Mouse (Mus musculus) hindbrain, embryonic 10.5 days (tissue): ENCODE measurements at regions not wholly inside any gene's neighbourhood (a gene's known extent, or its start where the extent isn't known, plus 50 kb on each side); places are given as distances from the start of the nearest gene placed in this dataset.

Experiments
- DNase-seq: peaks from one replicate; pipeline ENCODE4 v3.0.0-alpha.2; 2017; ENCODE audit warnings: low spot score
- H3K27ac ChIP-seq: fragments of 300-500 bp; sonication (generic); 2 replicates; pipeline ENCODE4 v1.5.1; 2016; ENCODE audit warnings: mild to moderate bottlenecking, moderate library complexity
- H3K27me3 ChIP-seq: fragments of 300-500 bp; sonication (generic); 2 replicates; pipeline ENCODE4 v1.6.1; 2016; ENCODE audit warnings: mild to moderate bottlenecking; ENCODE audit not compliant: poor library complexity, insufficient read depth, severe bottlenecking
- H3K36me3 ChIP-seq: fragments of 300-500 bp; sonication (generic); 2 replicates; pipeline ENCODE4 v1.6.1; 2016; ENCODE audit warnings: mild to moderate bottlenecking, moderate library complexity
- H3K4me1 ChIP-seq: fragments of 300-500 bp; sonication (generic); replicated peaks from 2 replicates; pipeline ENCODE4 v1.6.1; 2016; ENCODE audit warnings: mild to moderate bottlenecking
- H3K4me3 ChIP-seq: fragments of 300-500 bp; sonication (generic); 2 replicates; pipeline ENCODE4 v1.5.1; 2016; ENCODE audit warnings: mild to moderate bottlenecking, moderate library complexity
- H3K9me3 ChIP-seq: fragments of 300-500 bp; sonication (generic); 2 replicates; pipeline ENCODE4 v1.6.1; 2016; ENCODE audit warnings: mild to moderate bottlenecking, moderate library complexity
- WGBS: fragments of 180-500 bp; shearing (Covaris S2); methylation state at CpG from one replicate; pipeline ENCODE4 v1.1.7; 2016; 5-methylcytosine and 5-hydroxymethylcytosine counted together

DNA sequence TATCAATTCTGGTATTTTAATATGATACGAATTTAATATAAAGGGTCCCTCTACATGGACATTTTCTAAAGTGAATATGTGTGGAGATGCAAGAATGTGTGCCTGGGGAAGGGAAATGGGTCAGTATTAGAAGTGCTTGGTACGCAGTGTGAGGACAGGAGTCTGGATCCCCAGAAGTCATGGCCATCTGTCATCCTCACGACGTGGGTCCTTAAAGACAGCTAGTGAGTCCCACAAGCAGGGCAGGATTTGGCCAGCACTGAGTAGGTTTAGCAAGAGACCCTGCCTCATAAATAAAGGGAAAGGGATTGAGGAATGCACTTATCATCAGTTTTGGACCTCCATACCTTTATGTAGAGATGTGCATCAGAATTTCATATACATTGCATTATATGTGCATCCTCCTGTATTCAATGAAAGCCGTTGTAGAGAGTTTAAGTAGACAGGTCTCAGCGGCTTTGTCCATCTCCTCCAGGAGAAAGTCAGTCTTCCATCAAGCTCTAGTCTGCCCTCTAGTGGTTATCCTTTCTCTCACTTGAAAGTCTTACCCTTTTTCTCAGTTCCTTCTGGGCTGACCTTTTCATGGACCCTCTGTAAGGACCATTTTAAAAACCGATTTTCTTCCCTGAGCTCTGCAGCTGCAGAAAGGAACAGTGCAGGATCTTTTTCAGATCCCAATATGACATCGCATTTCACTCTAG is 434.0 kb upstream of the Apob start:
- H3K27ac ChIP-seq: no peak overlapping the region
- H3K27me3 ChIP-seq: no peaks in the 10 kb centered on the region
- H3K4me3 ChIP-seq: no peak overlapping the region
- DNase-seq: no peak
- H3K4me1 ChIP-seq: no peaks in the 10 kb centered on the region
- 59% methylated on average over 8 of the region's 8 CpGs for WGBS
- H3K9me3 ChIP-seq: no peaks in the 10 kb centered on the region
- no peaks in the 10 kb centered on the region for H3K36me3 ChIP-seq

- no peaks in the 10 kb centered on the region for H3K4me1 ChIP-seq
- no peaks in the 10 kb centered on the region for H3K27me3 ChIP-seq
- no peak overlapping the region for H3K27ac ChIP-seq
- H3K4me3 ChIP-seq: no peak overlapping the region
- 79% methylated on average over 1 of the region's 1 CpGs for WGBS
- no peaks in the 10 kb centered on the region for H3K36me3 ChIP-seq
- H3K9me3 ChIP-seq: no peaks in the 10 kb centered on the region
- no peak for DNase-seq
Measured at GRCm38 (mm10) chr12:7548759-7549158, 428.7 kb upstream of the Apob start.

GRCm38 (mm10) chr12:7560245-7560644 is 417.2 kb upstream of the Apob start:
- no peak overlapping the region for H3K27ac ChIP-seq
- no peaks in the 10 kb centered on the region for H3K27me3 ChIP-seq
- no peak for DNase-seq
- WGBS: 94% methylated on average over 1 of the region's 1 CpGs
- no peaks in the 10 kb centered on the region for H3K36me3 ChIP-seq
- H3K4me1 ChIP-seq: no peaks in the 10 kb centered on the region
- H3K4me3 ChIP-seq: no peak overlapping the region
- no peaks in the 10 kb centered on the region for H3K9me3 ChIP-seq

DNA sequence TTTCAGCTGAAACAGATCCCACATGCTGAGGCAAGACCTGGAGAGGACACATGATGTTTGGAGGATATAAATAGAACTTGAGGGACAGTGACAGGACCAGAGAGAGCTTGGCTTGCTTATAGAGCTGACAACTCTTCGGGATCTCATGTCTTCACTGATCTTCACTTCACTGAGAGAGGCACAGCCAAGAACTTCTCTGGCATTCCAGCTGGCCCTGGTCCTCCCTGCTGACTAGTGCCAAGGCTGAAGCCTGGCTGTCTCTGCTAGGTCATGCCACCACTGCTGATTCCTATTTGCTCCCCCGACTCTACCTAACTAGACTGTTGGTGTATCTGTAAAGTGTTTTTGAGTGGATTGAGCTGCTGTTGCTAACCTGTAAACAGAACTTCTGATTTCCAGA is 401.4 kb upstream of the Apob start:
- DNase-seq: no peak
- H3K27me3 ChIP-seq: no peaks in the 10 kb centered on the region
- no peaks in the 10 kb centered on the region for H3K4me1 ChIP-seq
- H3K27ac ChIP-seq: no peak overlapping the region
- H3K9me3 ChIP-seq: no peaks in the 10 kb centered on the region
- H3K4me3 ChIP-seq: no peak overlapping the region
- 88% methylated on average over 2 of the region's 2 CpGs for WGBS
- H3K36me3 ChIP-seq: no peaks in the 10 kb centered on the region

- H3K4me1 ChIP-seq: no peaks in the 10 kb centered on the region
- H3K27me3 ChIP-seq: no peaks in the 10 kb centered on the region
- H3K4me3 ChIP-seq: no peak overlapping the region
- no peaks in the 10 kb centered on the region for H3K36me3 ChIP-seq
- H3K9me3 ChIP-seq: no peaks in the 10 kb centered on the region
- H3K27ac ChIP-seq: no peak overlapping the region
- DNase-seq: no peak
Measured at GRCm38 (mm10) chr12:7587501-7587900, 389.9 kb upstream of the Apob start.

DNA sequence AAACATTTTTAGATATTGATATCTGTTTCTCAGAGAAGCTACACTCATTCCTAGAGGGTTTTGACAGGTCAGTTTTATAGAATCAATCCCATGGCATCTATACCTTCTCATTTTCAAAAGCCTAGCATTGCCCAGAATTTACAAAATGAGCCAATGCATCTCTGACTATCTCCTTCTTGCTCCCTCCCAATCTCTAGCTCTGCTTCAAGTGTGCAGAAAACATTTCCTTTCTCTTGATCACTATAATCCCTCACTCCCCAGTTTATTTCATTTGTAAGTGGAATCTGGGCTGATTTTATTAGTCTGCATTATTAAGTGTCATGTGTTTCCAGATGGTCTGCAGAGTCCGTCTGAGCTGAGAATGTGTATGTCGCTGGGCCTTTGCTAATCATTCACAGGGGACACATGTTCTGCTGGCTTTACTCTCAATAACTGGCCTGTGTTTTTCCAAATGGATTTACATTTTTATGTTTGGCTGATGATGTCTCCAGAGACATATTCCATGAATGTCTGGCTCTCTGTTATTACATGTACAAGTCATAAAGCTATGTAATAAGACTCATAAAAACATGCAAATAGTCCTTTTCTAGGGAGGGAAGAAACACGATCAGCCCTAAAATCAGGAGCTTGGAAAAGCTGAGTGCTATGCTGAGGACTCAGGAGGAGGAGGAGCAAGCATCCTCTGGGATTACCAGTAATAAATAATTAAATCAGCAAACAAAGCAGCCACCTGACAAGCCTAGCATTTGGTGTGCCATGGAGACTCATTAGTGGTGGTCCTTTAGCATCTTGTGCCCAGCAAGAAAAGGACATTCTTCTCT is 366.0 kb upstream of the Apob start:
- Histone ChIP-seq H3K4me1 (no peaks in the 10 kb centered on the region), H3K27me3 (no peaks in the 10 kb centered on the region), H3K27ac (no peak overlapping the region; the same call in 1 of the 2 replicates), H3K4me3 (no peak overlapping the region), H3K36me3 (no peaks in the 10 kb centered on the region), H3K9me3 (no peaks in the 10 kb centered on the region)
- DNase-seq: no peak
- 71% methylated on average over 3 of the region's 3 CpGs for WGBS

GRCm38 (mm10) chr12:7636417-7637175 is 340.9 kb upstream of the Apob start:
- Histone ChIP-seq H3K36me3 (no peaks in the 10 kb centered on the region), H3K4me3 (no peak overlapping the region), H3K27ac (no peak overlapping the region), H3K9me3 (no peaks in the 10 kb centered on the region), H3K27me3 (no peaks in the 10 kb centered on the region), H3K4me1 (no peaks in the 10 kb centered on the region)
- no peak for DNase-seq
- WGBS: 86% methylated on average over 4 of the region's 4 CpGs

GRCm38 (mm10) chr12:7637629-7638028 is 339.8 kb upstream of the Apob start:
- H3K9me3 ChIP-seq: no peaks in the 10 kb centered on the region
- no peak overlapping the region for H3K4me3 ChIP-seq
- 81% methylated on average over 4 of the region's 4 CpGs for WGBS
- no peaks in the 10 kb centered on the region for H3K36me3 ChIP-seq
- no peaks in the 10 kb centered on the region for H3K27me3 ChIP-seq
- DNase-seq: no peak
- no peak overlapping the region for H3K27ac ChIP-seq
- H3K4me1 ChIP-seq: no peaks in the 10 kb centered on the region

DNA sequence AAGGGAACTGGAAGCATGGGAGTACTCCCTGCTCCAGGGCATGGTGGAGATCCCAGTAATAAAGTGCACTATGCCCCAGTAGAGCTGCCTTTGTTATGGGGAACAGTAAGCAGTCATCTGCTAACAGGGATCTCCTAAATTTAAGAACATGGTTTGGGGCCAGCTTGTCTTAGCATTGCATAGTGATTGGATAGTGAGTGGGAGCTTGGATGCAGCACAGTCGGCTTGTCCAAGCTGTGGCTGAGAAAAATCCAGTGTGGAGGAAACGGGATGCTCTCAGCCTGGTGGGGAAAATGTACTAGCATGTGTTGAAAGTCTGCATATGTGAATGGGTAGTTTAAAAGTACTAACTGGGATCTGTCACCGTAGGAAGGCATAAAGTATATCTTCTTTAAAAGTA is 326.6 kb upstream of the Apob start:
- Histone ChIP-seq H3K9me3 (no peaks in the 10 kb centered on the region), H3K4me3 (no peak overlapping the region), H3K27me3 (no peaks in the 10 kb centered on the region), H3K36me3 (no peaks in the 10 kb centered on the region), H3K4me1 (no peaks in the 10 kb centered on the region), H3K27ac (no peak overlapping the region)
- DNase-seq: no peak
- 94% methylated on average over 3 of the region's 3 CpGs for WGBS

DNA sequence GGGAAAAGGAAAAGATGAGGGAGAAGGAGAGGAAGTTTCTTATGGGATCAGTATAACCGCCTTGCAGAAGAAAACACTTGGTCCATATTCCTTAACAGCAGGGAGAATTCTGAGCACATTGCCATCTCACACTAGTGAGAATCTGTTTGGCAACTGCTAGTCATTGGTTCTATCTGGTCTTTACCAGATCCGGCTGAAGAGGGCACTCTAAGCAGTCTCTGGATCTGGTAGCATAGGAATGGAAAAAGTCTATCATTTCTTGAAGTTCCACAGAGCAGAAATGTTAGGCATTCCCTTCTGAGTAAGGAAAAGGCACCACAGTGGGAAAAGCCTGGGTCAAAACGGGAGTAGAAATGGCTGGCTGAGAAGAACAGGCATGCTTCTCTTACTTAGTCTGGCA is 315.4 kb upstream of the Apob start:
- WGBS: 55% methylated on average over 3 of the region's 3 CpGs
- H3K36me3 ChIP-seq: no peaks in the 10 kb centered on the region
- H3K27me3 ChIP-seq: no peaks in the 10 kb centered on the region
- no peaks in the 10 kb centered on the region for H3K9me3 ChIP-seq
- no peaks in the 10 kb centered on the region for H3K4me1 ChIP-seq
- DNase-seq: no peak
- H3K4me3 ChIP-seq: no peak overlapping the region
- no peak overlapping the region for H3K27ac ChIP-seq

DNA sequence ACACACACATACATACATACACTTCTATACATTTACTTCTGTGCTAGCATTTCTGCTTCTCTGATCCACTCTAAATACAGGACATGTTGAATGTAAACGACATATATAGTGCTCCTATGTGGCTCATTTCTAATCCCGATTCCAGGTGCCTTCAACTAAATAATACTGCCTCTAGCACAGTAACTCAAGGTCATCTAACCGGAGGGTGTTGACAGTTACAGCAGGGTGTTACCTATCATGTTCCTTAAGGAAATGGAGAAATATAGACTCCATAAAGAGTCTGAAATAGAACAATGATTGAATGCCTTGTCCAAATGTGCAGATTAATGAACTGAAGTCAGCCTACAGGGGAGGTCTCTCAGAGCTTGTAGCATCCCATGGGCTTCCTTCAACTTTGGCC is 307.3 kb upstream of the Apob start:
- Histone ChIP-seq H3K4me1 (peaks cover 4% of the 10 kb centered on the region; the same call in 1 of the 2 replicates), H3K36me3 (no peaks in the 10 kb centered on the region), H3K4me3 (no peak overlapping the region), H3K9me3 (no peaks in the 10 kb centered on the region), H3K27ac (no peak overlapping the region), H3K27me3 (no peaks in the 10 kb centered on the region)
- 88% methylated on average over 3 of the region's 3 CpGs for WGBS
- no peak for DNase-seq

DNA sequence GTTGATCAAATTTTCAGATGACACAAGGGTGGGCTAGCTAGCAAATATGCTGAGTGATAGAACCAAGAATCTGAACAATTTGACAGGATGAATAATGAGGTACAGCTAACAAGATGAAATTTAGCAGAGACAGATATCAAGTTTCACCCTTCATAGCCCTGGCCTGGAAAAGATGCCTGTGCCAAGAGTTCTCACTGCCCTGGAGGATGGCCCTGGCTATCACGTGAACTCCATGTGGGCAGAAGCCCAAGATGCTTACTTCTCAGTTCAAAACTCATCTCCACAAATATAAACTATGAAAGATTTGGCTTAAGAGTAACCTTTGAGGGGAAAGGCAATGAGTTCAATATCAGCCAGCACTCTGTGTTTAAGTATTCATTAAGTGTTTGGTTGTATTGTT is 306.9 kb upstream of the Apob start:
- Histone ChIP-seq H3K27me3 (no peaks in the 10 kb centered on the region), H3K4me3 (no peak overlapping the region), H3K36me3 (no peaks in the 10 kb centered on the region), H3K4me1 (peaks cover 4% of the 10 kb centered on the region; the same call in 1 of the 2 replicates), H3K27ac (no peak overlapping the region), H3K9me3 (no peaks in the 10 kb centered on the region)
- DNase-seq: no peak
- WGBS: 79% methylated on average over 1 of the region's 1 CpGs

- 54% methylated on average over 7 of the region's 7 CpGs for WGBS
- H3K27ac ChIP-seq: 0 out of 2 replicates have a peak overlapping the region, but pooled peaks have one; percentile 16
- peak; percentile 9 for DNase-seq
- no peaks in the 10 kb centered on the region for H3K9me3 ChIP-seq
- H3K27me3 ChIP-seq: no peaks in the 10 kb centered on the region
- no peak overlapping the region for H3K4me3 ChIP-seq
- H3K36me3 ChIP-seq: no peaks in the 10 kb centered on the region
- H3K4me1 ChIP-seq: 0 out of 2 replicates have a peak, but pooled peaks cover 5% of the 10 kb centered on the region
Measured at GRCm38 (mm10) chr12:7691996-7692395, 285.5 kb upstream of the Apob start.
